Mouse (Mus musculus) embryonic facial prominence, embryonic 13.5 days (tissue): ENCODE data around the gene Klf15. TPM values are rescaled to one million over a fixed set of nuclear protein-coding genes. Genes with fewer than 3 reads are reported as not detected.

Source experiments
- ATAC-seq: fragments of 200-750 bp; cut with Nextera tagmentation; 2 replicates; pipeline ENCODE4 v1.8.0; 2017; ENCODE audit warnings: low read depth; ENCODE audit not compliant: insufficient number of reproducible peaks, insufficient read depth, low FRiP score, low TSS enrichment
- H3K27ac ChIP-seq: fragments of 300-500 bp; sonication (generic); 2 replicates; pipeline ENCODE4 v1.5.1; 2015; ENCODE audit warnings: moderate library complexity, mild to moderate bottlenecking, inconsistent platforms
- H3K27me3 ChIP-seq: fragments of 300-500 bp; sonication (generic); 2 replicates; pipeline ENCODE4 v1.6.1; 2015; ENCODE audit warnings: mild to moderate bottlenecking, inconsistent platforms
- H3K36me3 ChIP-seq: fragments of 300-500 bp; sonication (generic); 2 replicates; pipeline ENCODE4 v1.6.1; 2015; ENCODE audit warnings: mild to moderate bottlenecking, inconsistent platforms
- H3K4me1 ChIP-seq: fragments of 300-500 bp; sonication (generic); 2 replicates; pipeline ENCODE4 v1.6.1; 2015; ENCODE audit warnings: inconsistent platforms
- H3K4me2 ChIP-seq: fragments of 300-500 bp; sonication (generic); 2 replicates; pipeline ENCODE4 v1.6.1; 2015; ENCODE audit warnings: moderate library complexity, mild to moderate bottlenecking, inconsistent platforms
- H3K4me3 ChIP-seq: fragments of 300-500 bp; sonication (generic); 2 replicates; pipeline ENCODE4 v1.5.1; 2015; ENCODE audit warnings: mild to moderate bottlenecking, inconsistent platforms
- H3K9ac ChIP-seq: fragments of 300-500 bp; sonication (generic); 2 replicates; pipeline ENCODE4 v1.6.1; 2015; ENCODE audit warnings: mild to moderate bottlenecking, inconsistent platforms
- H3K9me3 ChIP-seq: fragments of 300-500 bp; sonication (generic); 2 replicates; pipeline ENCODE4 v1.6.1; 2016; ENCODE audit warnings: inconsistent platforms
- WGBS: fragments of 180-500 bp; shearing (Covaris S2); methylation state at CpG from one replicate; pipeline ENCODE4 v1.1.7; 2015; ENCODE audit warnings: mixed read lengths; 5-methylcytosine and 5-hydroxymethylcytosine counted together
- polyA plus RNA-seq: library from polyadenylated mRNA; unstranded; fragments of >200 nt; fragmentation: Nextera tagmentation; extraction: Ambion mirVana; gene quantifications from 2 replicates; pipeline ENCODE4 v1.2.1, GENCODE M21; 2015

The Klf15 gene
- polyA plus RNA-seq: 7.5 and 7.8 TPM in 2 replicates

- H3K4me3 ChIP-seq: peak within 1 kb of the TSS; percentile 65
- H3K9me3 ChIP-seq: no peaks in the 10 kb centered on the region
- H3K4me1 ChIP-seq: peaks cover 24% of the 10 kb centered on the region
- H3K27ac ChIP-seq: no peak within 1 kb of the TSS
- under 1% methylated on average over 49 of the region's 70 CpGs for WGBS
- ATAC-seq: no peak
- H3K27me3 ChIP-seq: peaks cover 48% of the 10 kb centered on the region
- peak within 1 kb of the TSS; percentile 100 for H3K4me2 ChIP-seq
- H3K36me3 ChIP-seq: no peaks in the 10 kb centered on the region
- peak within 1 kb of the TSS; percentile 73 for H3K9ac ChIP-seq
These were observed at the start of gene Klf15 for GRCm38 (mm10) chr6:90462181-90462706. Gene Klf15 (plus strand): TSS chr6:90462576.

GRCm38 (mm10) chr6:90422565-90422964 is 39.8 kb upstream of the Klf15 start:
- H3K4me3 ChIP-seq: peak overlapping the region; percentile 32
- ATAC-seq: peak; percentile 44; the same call in 1 of the 2 replicates
- no peak overlapping the region for H3K27ac ChIP-seq
- peaks cover 10% of the 10 kb centered on the region for H3K27me3 ChIP-seq
- WGBS: 6% methylated on average over 14 of the region's 14 CpGs
- no peaks in the 10 kb centered on the region for H3K9me3 ChIP-seq
- no peaks in the 10 kb centered on the region for H3K36me3 ChIP-seq
- H3K4me1 ChIP-seq: peaks cover under 1% of the 10 kb centered on the region; the same call in 1 of the 2 replicates
- peak overlapping the region; percentile 58; the same call in 1 of the 2 replicates for H3K9ac ChIP-seq
- H3K4me2 ChIP-seq: peak overlapping the region; percentile 58

- no peak overlapping the region for H3K4me2 ChIP-seq
- WGBS: 78% methylated on average over 3 of the region's 3 CpGs
- peaks cover 16% of the 10 kb centered on the region for H3K27me3 ChIP-seq
- H3K4me1 ChIP-seq: peaks cover 12% of the 10 kb centered on the region
- no peaks in the 10 kb centered on the region for H3K36me3 ChIP-seq
- H3K27ac ChIP-seq: no peak overlapping the region
- no peak for ATAC-seq
- no peak overlapping the region for H3K4me3 ChIP-seq
- H3K9me3 ChIP-seq: no peaks in the 10 kb centered on the region
- no peak overlapping the region for H3K9ac ChIP-seq
These were observed 37.0 kb upstream of the Klf15 start for GRCm38 (mm10) chr6:90425361-90425760.

- WGBS: 68% methylated on average over 4 of the region's 4 CpGs
- Histone ChIP-seq H3K9me3 (no peaks in the 10 kb centered on the region), H3K9ac (no peak overlapping the region), H3K27me3 (peaks cover 16% of the 10 kb centered on the region), H3K4me3 (no peak overlapping the region), H3K4me2 (no peak overlapping the region), H3K36me3 (no peaks in the 10 kb centered on the region), H3K27ac (no peak overlapping the region), H3K4me1 (peaks cover 12% of the 10 kb centered on the region)
- ATAC-seq: no peak
These were observed 36.4 kb upstream of the Klf15 start for GRCm38 (mm10) chr6:90426003-90426402.

- no peak within 1 kb of the TSS for H3K27ac ChIP-seq
- peak within 1 kb of the TSS; percentile 58 for H3K9ac ChIP-seq
- peak within 1 kb of the TSS; percentile 78 for H3K4me2 ChIP-seq
These were observed 33.9 kb upstream of the Klf15 start, which contains the start of gene Cfap100 for GRCm38 (mm10) chr6:90428380-90428974. Gene Cfap100 (minus strand): TSS chr6:90428797.

GRCm38 (mm10) chr6:90429911-90430310 is 32.5 kb upstream of the Klf15 start:
- Histone ChIP-seq H3K4me3 (no peak overlapping the region), H3K4me2 (no peak overlapping the region), H3K27me3 (peaks cover 16% of the 10 kb centered on the region), H3K36me3 (no peaks in the 10 kb centered on the region), H3K9ac (no peak overlapping the region), H3K9me3 (no peaks in the 10 kb centered on the region), H3K27ac (no peak overlapping the region), H3K4me1 (peaks cover 12% of the 10 kb centered on the region)
- ATAC-seq: no peak
- 76% methylated on average over 14 of the region's 14 CpGs for WGBS

More at GRCm38 (mm10) chr6:90428380-90428974, 33.9 kb upstream of the Klf15 start, which contains the start of gene Cfap100:
- H3K27me3 ChIP-seq: peaks cover 16% of the 10 kb centered on the region
- H3K36me3 ChIP-seq: no peaks in the 10 kb centered on the region
- peak; percentile 65; the same call in 1 of the 2 replicates for ATAC-seq
- under 1% methylated on average over 31 of the region's 31 CpGs for WGBS
- H3K4me3 ChIP-seq: peak within 1 kb of the TSS; percentile 45
- no peaks in the 10 kb centered on the region for H3K9me3 ChIP-seq
- peaks cover 12% of the 10 kb centered on the region for H3K4me1 ChIP-seq

GRCm38 (mm10) chr6:90431487-90431886 is 30.9 kb upstream of the Klf15 start:
- H3K9me3 ChIP-seq: no peaks in the 10 kb centered on the region
- H3K27me3 ChIP-seq: peaks cover 16% of the 10 kb centered on the region
- H3K4me3 ChIP-seq: no peak overlapping the region
- H3K9ac ChIP-seq: no peak overlapping the region
- no peak overlapping the region for H3K27ac ChIP-seq
- H3K4me2 ChIP-seq: no peak overlapping the region
- 69% methylated on average over 2 of the region's 2 CpGs for WGBS
- no peak for ATAC-seq
- H3K4me1 ChIP-seq: peaks cover 12% of the 10 kb centered on the region
- no peaks in the 10 kb centered on the region for H3K36me3 ChIP-seq

- Histone ChIP-seq H3K9me3 (no peaks in the 10 kb centered on the region), H3K4me1 (no peaks in the 10 kb centered on the region), H3K9ac (no peak overlapping the region), H3K36me3 (no peaks in the 10 kb centered on the region), H3K4me2 (no peak overlapping the region), H3K27me3 (no peaks in the 10 kb centered on the region), H3K27ac (no peak overlapping the region), H3K4me3 (no peak overlapping the region)
- 62% methylated on average over 3 of the region's 3 CpGs for WGBS
- no peak for ATAC-seq
These were observed 27.7 kb upstream of the Klf15 start for GRCm38 (mm10) chr6:90434687-90435086.

- ATAC-seq: no peak
- 14% methylated on average over 11 of the region's 11 CpGs for WGBS
These were observed 27.2 kb upstream of the Klf15 start for GRCm38 (mm10) chr6:90435195-90435618.

GRCm38 (mm10) chr6:90436192-90436907 is 26.0 kb upstream of the Klf15 start:
- no peak overlapping the region for H3K27ac ChIP-seq
- H3K9ac ChIP-seq: no peak overlapping the region
- H3K4me1 ChIP-seq: no peaks in the 10 kb centered on the region
- no peaks in the 10 kb centered on the region for H3K9me3 ChIP-seq
- WGBS: 84% methylated on average over 10 of the region's 10 CpGs
- H3K27me3 ChIP-seq: no peaks in the 10 kb centered on the region
- no peak overlapping the region for H3K4me2 ChIP-seq
- H3K36me3 ChIP-seq: no peaks in the 10 kb centered on the region
- no peak overlapping the region for H3K4me3 ChIP-seq
- no peak for ATAC-seq

More at GRCm38 (mm10) chr6:90435195-90435618, 27.2 kb upstream of the Klf15 start:
- Histone ChIP-seq H3K4me2 (no peak overlapping the region), H3K9ac (no peak overlapping the region), H3K27ac (no peak overlapping the region), H3K4me3 (no peak overlapping the region), H3K9me3 (no peaks in the 10 kb centered on the region), H3K36me3 (no peaks in the 10 kb centered on the region), H3K4me1 (no peaks in the 10 kb centered on the region), H3K27me3 (no peaks in the 10 kb centered on the region)

GRCm38 (mm10) chr6:90437041-90437440 is 25.3 kb upstream of the Klf15 start:
- 78% methylated on average over 3 of the region's 3 CpGs for WGBS
- no peak overlapping the region for H3K9ac ChIP-seq
- no peak for ATAC-seq
- H3K4me1 ChIP-seq: no peaks in the 10 kb centered on the region
- no peaks in the 10 kb centered on the region for H3K36me3 ChIP-seq
- H3K4me2 ChIP-seq: no peak overlapping the region
- H3K27ac ChIP-seq: no peak overlapping the region
- no peaks in the 10 kb centered on the region for H3K9me3 ChIP-seq
- no peaks in the 10 kb centered on the region for H3K27me3 ChIP-seq
- no peak overlapping the region for H3K4me3 ChIP-seq
